19 mouse cellular contexts compared by ENCODE assay signal in the genomic region with DNA sequence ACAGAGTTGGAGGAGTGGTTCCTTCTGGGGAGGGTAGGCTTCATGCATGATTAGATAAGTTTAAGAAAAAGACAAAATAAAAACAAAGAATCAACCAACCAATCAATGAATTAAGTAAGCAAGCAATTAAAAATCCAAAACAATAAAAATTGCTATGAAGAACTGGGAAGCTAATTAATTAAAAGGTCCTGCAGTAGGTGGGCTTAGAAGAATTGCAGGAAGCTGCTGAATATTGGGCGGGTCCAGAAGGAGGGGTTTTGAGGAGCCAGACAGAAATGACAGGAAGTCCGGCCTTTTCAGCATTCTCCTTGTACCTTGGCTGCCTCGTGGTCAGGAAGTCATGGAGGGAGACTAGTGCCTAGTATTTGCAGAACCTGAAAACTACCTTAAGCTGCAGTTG. TPM values are rescaled to one million over a fixed set of nuclear protein-coding genes. Genes with fewer than 3 reads are reported as not detected.
"Had no signal": no experiment of that assay in that cellular context is flagged by ENCODE, and none has a peak within 500 bp of the region (broad histone marks: within the 10 kb centered on the region; RNA-seq: fewer than 3 reads in every experiment).

TSS of gene Zfp986 (plus strand) at position 301 of the 400 bp plus-strand sequence.

RNA-seq across cellular contexts. Expression of gene Zfp986, which starts in this region (rescaled TPM):
- polyA plus RNA-seq: heart, adult 2 months; heart, embryonic 12.5 days; heart, embryonic 14.5 days; heart, embryonic 16.5 days; hindbrain, embryonic 10.5 days; hindbrain, embryonic 12.5 days; hindbrain, embryonic 14.5 days; hindbrain, embryonic 16.5 days; inflammation-experienced regulatory T-cells, adult 6 months; intestine, embryonic 15.5 days; intestine, postnatal 0 days; kidney, embryonic 14.5 days; kidney, embryonic 16.5 days; limb, embryonic 10.5 days; limb, embryonic 13.5 days; limb, embryonic 15.5 days; liver, adult 2 months; liver, embryonic 12.5 days; liver, embryonic 14.5 days had no signal
